Mouse (Mus musculus) MEL (cell line): ENCODE results near the gene Tmem255a. TPM values are rescaled to one million over a fixed set of nuclear protein-coding genes. Genes with fewer than 3 reads are reported as not detected.

Experiments used
- DNase-seq: peaks from one replicate; pipeline ENCODE4 v3.0.0; 2011; ENCODE audit warnings: low read depth, low spot score
- H3K27ac ChIP-seq: 2 replicates; pipeline ENCODE4 v1.5.1; 2012; ENCODE audit warnings: low read depth, mild to moderate bottlenecking, control low read depth, low read length, moderate library complexity; ENCODE audit not compliant: control insufficient read depth
- H3K27me3 ChIP-seq, 2 experiments: fragments of 150-350 bp in 1 of 2; sonication (generic) in 1 of 2; 2 replicates each; pipeline ENCODE4 v1.6.1; 2012; ENCODE audit warnings: low read length in 2 of 2, mild to moderate bottlenecking in 2 of 2, improper control_type of control experiment in 1 of 2, moderate library complexity in 1 of 2; ENCODE audit not compliant: insufficient read depth in 2 of 2, control insufficient read depth in 1 of 2
- H3K36me3 ChIP-seq, 2 experiments: 2 replicates each; pipeline ENCODE4 v1.6.1; 2012 to 2014; ENCODE audit warnings: low read length in 2 of 2, improper control_type of control experiment in 1 of 2, inconsistent platforms in 1 of 2, mild to moderate bottlenecking in 1 of 2; ENCODE audit not compliant: insufficient read depth in 2 of 2, control insufficient read depth in 1 of 2
- H3K4me1 ChIP-seq, 2 experiments: fragments of 150-350 bp in 1 of 2; sonication (generic) in 1 of 2; 2 replicates each; pipeline ENCODE4 v1.6.1; 2012; ENCODE audit warnings: low read length in 2 of 2, improper control_type of control experiment in 1 of 2, mild to moderate bottlenecking in 1 of 2; ENCODE audit not compliant: insufficient read depth in 2 of 2, control insufficient read depth in 1 of 2
- H3K4me3 ChIP-seq, 2 experiments: fragments of 150-350 bp in 1 of 2; sonication (generic) in 1 of 2; 2 replicates each; pipeline ENCODE4 v1.5.1; 2012; ENCODE audit warnings: low read depth in 2 of 2, low read length in 2 of 2, mild to moderate bottlenecking in 2 of 2, moderate library complexity in 2 of 2, control low read depth in 1 of 2, improper control_type of control experiment in 1 of 2; ENCODE audit not compliant: control insufficient read depth in 1 of 2, insufficient read depth in 1 of 2
- H3K79me2 ChIP-seq: 2 replicates; pipeline ENCODE4 v1.6.1; 2012; ENCODE audit warnings: mild to moderate bottlenecking, low read length, moderate library complexity; ENCODE audit not compliant: control insufficient read depth, poor library complexity, insufficient read depth
- H3K9ac ChIP-seq: 2 replicates; pipeline ENCODE4 v1.6.1; 2012; ENCODE audit warnings: low read depth, mild to moderate bottlenecking, control low read depth, low read length, moderate library complexity; ENCODE audit not compliant: control insufficient read depth, poor library complexity, severe bottlenecking
- H3K9me3 ChIP-seq: fragments of 150-350 bp; sonication (generic); replicated peaks from 2 replicates; pipeline ENCODE4 v1.6.1; 2012; ENCODE audit warnings: mild to moderate bottlenecking, low read length, improper control_type of control experiment, moderate library complexity; ENCODE audit not compliant: insufficient read depth
- BHLHE40 ChIP-seq: IDR thresholded peaks from 2 replicates; pipeline ENCODE4 v1.6.1; 2012; ENCODE audit warnings: low read depth, mild to moderate bottlenecking, inconsistent platforms, low read length, improper control_type of control experiment, borderline replicate concordance
- CHD2 ChIP-seq: IDR thresholded peaks from 2 replicates; pipeline ENCODE4 v1.6.1; 2011; ENCODE audit warnings: low read length, improper control_type of control experiment
- E2F4 ChIP-seq: IDR thresholded peaks from 2 replicates; pipeline ENCODE4 v1.6.1; 2011; ENCODE audit warnings: low read depth, low read length, improper control_type of control experiment, borderline replicate concordance
- ELF1 ChIP-seq: IDR thresholded peaks from 2 replicates; pipeline ENCODE4 v1.6.1; 2014; ENCODE audit warnings: low read depth, mild to moderate bottlenecking, inconsistent platforms, low read length, improper control_type of control experiment, moderate library complexity
- EP300 ChIP-seq, 2 experiments: IDR thresholded peaks; 2 replicates each; pipeline ENCODE4 v1.6.1; 2011; ENCODE audit warnings: improper control_type of control experiment in 2 of 2, low read length in 2 of 2, low read depth in 1 of 2, mild to moderate bottlenecking in 1 of 2
- GABPA ChIP-seq: IDR thresholded peaks from 2 replicates; pipeline ENCODE4 v1.6.1; 2012; ENCODE audit warnings: low read depth, mild to moderate bottlenecking, inconsistent platforms, low read length, improper control_type of control experiment, moderate library complexity
- MAFK ChIP-seq: IDR thresholded peaks from 2 replicates; pipeline ENCODE4 v1.6.1; 2011; ENCODE audit warnings: low read depth, mild to moderate bottlenecking, low read length, improper control_type of control experiment, borderline replicate concordance
- MEF2A ChIP-seq: IDR thresholded peaks from 2 replicates; pipeline ENCODE4 v1.6.1; 2014; ENCODE audit warnings: low read depth, mild to moderate bottlenecking, inconsistent platforms, low read length, improper control_type of control experiment; ENCODE audit not compliant: poor library complexity, insufficient replicate concordance, severe bottlenecking; ENCODE audit errors: extremely low read depth
- MXI1 ChIP-seq: IDR thresholded peaks from 2 replicates; pipeline ENCODE4 v1.6.1; 2011; ENCODE audit warnings: mild to moderate bottlenecking, low read depth, low read length, improper control_type of control experiment
- MYB ChIP-seq: IDR thresholded peaks from 2 replicates; pipeline ENCODE4 v1.6.1; 2011; ENCODE audit warnings: mild to moderate bottlenecking, low read depth, low read length, improper control_type of control experiment
- NELFE ChIP-seq: IDR thresholded peaks from 2 replicates; pipeline ENCODE4 v1.6.1; 2011; ENCODE audit warnings: low read depth, low read length, improper control_type of control experiment
- POLR2AphosphoS5 ChIP-seq: IDR thresholded peaks from 2 replicates; pipeline ENCODE4 v1.6.1; 2012; ENCODE audit warnings: low read depth, borderline replicate concordance, mild to moderate bottlenecking, inconsistent platforms, low read length, moderate library complexity, mixed read lengths
- RCOR1 ChIP-seq: IDR thresholded peaks from 2 replicates; pipeline ENCODE4 v1.6.1; 2012; ENCODE audit warnings: low read depth, mild to moderate bottlenecking, inconsistent platforms, low read length, improper control_type of control experiment
- SIN3A ChIP-seq: IDR thresholded peaks from 2 replicates; pipeline ENCODE4 v1.6.1; 2012; ENCODE audit warnings: low read length, improper control_type of control experiment, inconsistent platforms
- TAL1 ChIP-seq: IDR thresholded peaks from 2 replicates; pipeline ENCODE4 v1.6.1; 2012; ENCODE audit warnings: mild to moderate bottlenecking, inconsistent platforms, low read length, moderate library complexity, mixed read lengths
- TBP ChIP-seq: IDR thresholded peaks from 2 replicates; pipeline ENCODE4 v1.8.0; 2011; ENCODE audit warnings: low read depth, low read length, improper control_type of control experiment
- UBTF ChIP-seq: IDR thresholded peaks from 2 replicates; pipeline ENCODE4 v1.6.1; 2012; ENCODE audit warnings: low read depth, mild to moderate bottlenecking, inconsistent platforms, low read length, improper control_type of control experiment, moderate library complexity, borderline replicate concordance; ENCODE audit not compliant: insufficient read depth
- USF1 ChIP-seq: IDR thresholded peaks from 2 replicates; pipeline ENCODE4 v1.6.1; 2014; ENCODE audit warnings: low read depth, mild to moderate bottlenecking, inconsistent platforms, low read length, improper control_type of control experiment, moderate library complexity
- ZC3H11A ChIP-seq: IDR thresholded peaks from 2 replicates; pipeline ENCODE4 v1.6.1; 2012; ENCODE audit warnings: low read depth, mild to moderate bottlenecking, inconsistent platforms, low read length, improper control_type of control experiment
- ZMIZ1 ChIP-seq: IDR thresholded peaks from 2 replicates; pipeline ENCODE4 v1.6.1; 2012; ENCODE audit warnings: low read depth, mild to moderate bottlenecking, inconsistent platforms, low read length, improper control_type of control experiment, moderate library complexity
- ZNF384 ChIP-seq: IDR thresholded peaks from 2 replicates; pipeline ENCODE4 v1.6.1; 2012; ENCODE audit warnings: low read depth, mild to moderate bottlenecking, inconsistent platforms, low read length, improper control_type of control experiment
- polyA plus RNA-seq, 2 experiments: library from polyadenylated mRNA; stranded (reverse) in 1 of 2; unstranded in 1 of 2; fragments of >175 nt in 1 of 2; fragments of >200 nt in 1 of 2; gene quantifications; 2 replicates each; pipeline versions ENCODE4 v1.2.1 to v1.2.4; 2012; ENCODE audit warnings: low replicate concordance in 2 of 2, low read depth in 1 of 2; ENCODE audit not compliant: insufficient read length in 2 of 2, insufficient read depth in 1 of 2, missing spikeins in 1 of 2
- total RNA-seq: library from RNA; depleted of rRNA; stranded (reverse); fragments of 300-350 nt; gene quantifications from 2 replicates; pipeline ENCODE4 v1.2.3, GENCODE M21; 2012

Tmem255a gene
- total and polyA plus RNA-seq, 3 experiments, result 0.15 TPM; not detected in 2

- H3K36me3 ChIP-seq, result no peaks in the 10 kb centered on the region
- H3K9ac ChIP-seq, result no peak overlapping the region
- H3K27me3 ChIP-seq, result no peaks in the 10 kb centered on the region
- no peaks in the 10 kb centered on the region for H3K79me2 ChIP-seq
- TF ChIP-seq ELF1 (no peak), NELFE (no peak), EP300 (IDR thresholded peaks at IDR 0.05; ENCODE audit: low read depth in 1 of 2, low read length in 2 of 2) (no peak), CHD2 (no peak), GABPA (no peak), ZC3H11A (no peak), MYB (no peak), BHLHE40 (no peak), RCOR1 (no peak), POLR2AphosphoS5 (no peak), MEF2A (no peak), SIN3A (no peak), UBTF (no peak)
- no peaks in the 10 kb centered on the region for H3K9me3 ChIP-seq
- DNase-seq, result no peak
- no peak overlapping the region for H3K4me3 ChIP-seq
- H3K4me1 ChIP-seq, result no peaks in the 10 kb centered on the region; a peak in 1 of 4 replicates
- no peak overlapping the region for H3K27ac ChIP-seq
Measured at GRCm38 (mm10) chrX:38166592-38166991, 85.6 kb downstream of the Tmem255a start.

- Histone ChIP-seq H3K36me3 (no peaks in the 10 kb centered on the region), H3K27ac (no peak overlapping the region), H3K4me1 (no peaks in the 10 kb centered on the region; a peak in 1 of 4 replicates), H3K4me3 (no peak overlapping the region), H3K79me2 (no peaks in the 10 kb centered on the region), H3K9me3 (no peaks in the 10 kb centered on the region), H3K9ac (no peak overlapping the region), H3K27me3 (no peaks in the 10 kb centered on the region)
- TF ChIP-seq E2F4 (no peak), ZNF384 (no peak), TAL1 (no peak), CHD2 (no peak), BHLHE40 (no peak), ZMIZ1 (no peak), TBP (no peak), MYB (no peak), MXI1 (no peak), MAFK (no peak), USF1 (no peak)
- no peak for DNase-seq
Measured at GRCm38 (mm10) chrX:38166064-38166463, 86.2 kb downstream of the Tmem255a start.
